Mouse (Mus musculus) kidney, postnatal 0 days (tissue): Measurements from ENCODE around the gene Hells. TPM values are rescaled to one million over a fixed set of nuclear protein-coding genes. Genes with fewer than 3 reads are reported as not detected.

Experiments
- ATAC-seq: fragments of 200-750 bp; cut with Nextera tagmentation; replicated peaks from 2 replicates; pipeline ENCODE4 v1.8.0; 2017; ENCODE audit warnings: low read depth, moderate number of reproducible peaks, moderate TSS enrichment, moderate library complexity; ENCODE audit not compliant: low FRiP score
- DNase-seq: peaks from one replicate; pipeline ENCODE4 v3.0.0-alpha.2; 2016; ENCODE audit warnings: low spot score
- H3K27ac ChIP-seq: fragments of 300-500 bp; sonication (generic); 2 replicates; pipeline ENCODE4 v1.5.1; 2014; ENCODE audit warnings: mild to moderate bottlenecking
- H3K27me3 ChIP-seq: fragments of 300-500 bp; sonication (generic); 2 replicates; pipeline ENCODE4 v1.6.1; 2014; ENCODE audit warnings: low read length, mixed read lengths; ENCODE audit not compliant: insufficient read depth
- H3K36me3 ChIP-seq: fragments of 300-500 bp; sonication (generic); 2 replicates; pipeline ENCODE4 v1.6.1; 2014; ENCODE audit warnings: low read length, mixed read lengths; ENCODE audit not compliant: insufficient read depth
- H3K4me1 ChIP-seq: fragments of 300-500 bp; sonication (generic); replicated peaks from 2 replicates; pipeline ENCODE4 v1.6.1; 2014; ENCODE audit warnings: antibody characterized with exemption, low read length, mixed read lengths; ENCODE audit not compliant: insufficient read depth
- H3K4me2 ChIP-seq: fragments of 300-500 bp; sonication (generic); 2 replicates; pipeline ENCODE4 v1.6.1; 2014; ENCODE audit warnings: mild to moderate bottlenecking, low read length, moderate library complexity, mixed read lengths
- H3K4me3 ChIP-seq: fragments of 300-500 bp; sonication (generic); replicated peaks from 2 replicates; pipeline ENCODE4 v1.5.1; 2014; ENCODE audit warnings: low read depth, low read length
- H3K9ac ChIP-seq: fragments of 300-500 bp; sonication (generic); 2 replicates; pipeline ENCODE4 v1.6.1; 2014; ENCODE audit warnings: low read depth, low read length
- H3K9me3 ChIP-seq: fragments of 300-500 bp; sonication (generic); replicated peaks from 2 replicates; pipeline ENCODE4 v1.6.1; 2016; ENCODE audit warnings: low read length, inconsistent platforms, mixed read lengths
- CTCF ChIP-seq: IDR thresholded peaks from 2 replicates; pipeline ENCODE4 v1.5.1; 2016; ENCODE audit warnings: antibody characterized with exemption, low read depth, mild to moderate bottlenecking, moderate library complexity
- WGBS: fragments of 180-500 bp; shearing (Covaris S2); extraction: QIAGEN DNeasy Blood & Tissue Kit; methylation state at CpG from one replicate; pipeline ENCODE4 v1.1.7; 2014; 5-methylcytosine and 5-hydroxymethylcytosine counted together
- polyA plus RNA-seq: library from polyadenylated mRNA; unstranded; fragments of >200 nt; fragmentation: Nextera tagmentation; extraction: Ambion mirVana; gene quantifications from 2 replicates; pipeline ENCODE4 v1.2.1, GENCODE M21; 2015

Gene Hells
- polyA plus RNA-seq, 1 experiment from 2014 or later = 30.8 TPM

DNA sequence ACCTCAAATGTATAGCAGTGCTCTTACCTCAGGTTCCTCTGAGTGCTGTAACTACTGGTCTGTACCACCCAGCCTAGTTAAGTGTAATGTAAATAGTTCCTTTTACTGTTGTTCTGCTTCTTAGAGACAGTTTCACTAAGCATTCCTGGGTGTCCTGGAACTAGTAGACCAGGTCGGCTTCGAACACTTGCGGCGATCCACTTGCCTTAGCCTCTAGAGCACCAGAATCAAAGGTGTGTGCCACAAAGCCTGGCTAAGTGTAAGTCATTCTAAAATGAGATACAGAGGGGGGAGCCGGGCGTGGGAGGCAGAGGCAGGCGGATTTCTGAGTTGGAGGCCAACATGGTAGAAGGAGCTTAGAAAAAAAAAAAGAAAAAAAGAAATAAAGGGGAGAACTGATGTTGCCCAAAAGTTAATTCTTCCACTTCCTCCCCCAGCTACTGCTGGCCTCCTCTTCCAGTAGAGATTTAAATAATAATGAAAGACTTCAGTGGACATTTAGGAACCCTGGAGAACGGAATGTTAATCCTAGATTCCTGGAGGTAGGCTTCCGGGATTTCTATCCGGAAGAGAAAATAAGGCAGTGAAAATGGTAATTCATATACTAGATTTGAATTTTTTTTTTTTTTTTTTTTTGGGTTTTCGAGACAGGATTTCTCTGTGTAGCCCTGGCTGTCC, 2.1 kb upstream of the Hells start:
- 94% methylated on average over 10 of the region's 11 CpGs for WGBS
- TF ChIP-seq CTCF = no peak
- H3K27ac ChIP-seq = no peak overlapping the region
- no peak for ATAC-seq
- no peaks in the 10 kb centered on the region for H3K9me3 ChIP-seq
- no peaks in the 10 kb centered on the region for H3K36me3 ChIP-seq
- DNase-seq = no peak
- no peak overlapping the region for H3K4me3 ChIP-seq
- no peak overlapping the region for H3K4me2 ChIP-seq
- H3K27me3 ChIP-seq = no peaks in the 10 kb centered on the region
- H3K9ac ChIP-seq = no peak overlapping the region
- no peaks in the 10 kb centered on the region for H3K4me1 ChIP-seq

DNA sequence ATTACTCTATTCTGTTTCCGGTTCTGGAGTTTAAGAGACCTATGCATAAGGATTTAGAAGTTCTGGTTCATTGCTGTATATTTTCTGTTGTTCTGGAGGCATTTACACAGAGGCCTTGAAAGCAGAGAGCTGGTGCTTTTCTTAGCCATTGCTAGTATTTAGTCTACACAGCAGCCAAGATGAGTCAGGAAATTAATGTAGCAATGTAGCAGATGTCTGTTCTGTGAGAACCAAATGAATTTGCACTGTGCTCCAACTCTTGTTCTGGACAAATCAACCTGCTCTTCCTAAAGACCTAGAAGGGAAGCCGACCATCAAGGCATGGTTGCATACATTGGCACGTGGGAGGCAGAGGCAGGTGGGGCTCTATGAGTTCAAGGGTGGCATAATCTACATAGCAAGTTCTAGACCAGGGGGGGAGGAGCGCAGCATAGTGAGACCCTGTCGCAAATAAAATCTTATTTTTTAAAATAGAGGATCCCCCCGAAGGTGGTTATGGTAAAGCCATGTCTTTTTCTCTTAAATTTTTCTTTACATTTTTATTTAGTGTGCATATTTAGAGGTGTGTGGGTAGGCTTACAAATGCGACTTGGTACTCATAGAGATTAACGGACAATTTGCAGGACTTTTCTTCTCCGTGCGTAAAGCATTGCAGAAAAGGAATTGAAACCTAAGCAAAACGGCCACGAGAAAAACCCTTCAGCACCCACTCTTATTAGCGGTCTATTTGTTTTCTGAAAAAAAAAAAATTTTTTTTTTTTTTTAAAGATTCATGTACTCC, 1.1 kb upstream of the Hells start:
- no peaks in the 10 kb centered on the region for H3K27me3 ChIP-seq
- 64% methylated on average over 13 of the region's 13 CpGs for WGBS
- no peak for TF ChIP-seq CTCF
- no peaks in the 10 kb centered on the region for H3K4me1 ChIP-seq
- H3K27ac ChIP-seq = no peak overlapping the region
- ATAC-seq (no peak), DNase-seq (no peak)
- no peaks in the 10 kb centered on the region for H3K36me3 ChIP-seq
- peak overlapping the region; percentile 78 for H3K9ac ChIP-seq
- no peaks in the 10 kb centered on the region for H3K9me3 ChIP-seq
- peak overlapping the region; percentile 98 for H3K4me2 ChIP-seq
- peak overlapping the region; percentile 76 for H3K4me3 ChIP-seq

DNA sequence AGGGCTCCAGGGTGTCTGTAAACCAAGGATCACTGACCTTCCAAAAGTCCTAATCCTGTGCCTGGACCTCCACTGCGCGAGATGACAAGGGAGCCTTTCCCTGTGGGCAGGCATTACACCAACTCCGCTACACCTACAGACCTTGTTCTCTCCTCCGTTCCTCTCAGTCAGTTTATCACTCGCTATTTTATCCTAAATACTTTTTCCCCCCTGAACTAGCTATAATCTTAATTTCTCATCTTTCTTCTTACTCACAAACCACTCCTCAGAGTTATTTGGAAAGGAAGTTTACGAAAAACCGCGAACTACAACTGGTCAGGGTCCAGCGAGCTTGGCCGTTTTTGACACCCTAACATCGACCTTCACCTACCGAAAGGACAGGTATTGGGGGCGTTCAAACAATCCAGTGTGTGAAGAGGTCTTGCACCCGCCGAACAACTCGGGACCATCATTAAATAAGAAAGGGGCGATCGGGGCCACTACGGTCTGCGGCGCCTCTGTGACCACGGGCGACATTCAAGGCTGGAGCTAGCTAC, 395 bp upstream of the Hells start:
- Histone ChIP-seq H3K9ac (peak overlapping the region; percentile 78), H3K27me3 (no peaks in the 10 kb centered on the region), H3K4me1 (no peaks in the 10 kb centered on the region), H3K4me3 (peak overlapping the region; percentile 76), H3K4me2 (peak overlapping the region; percentile 98), H3K27ac (peak overlapping the region; percentile 69; the same call in 1 of the 2 replicates), H3K9me3 (no peaks in the 10 kb centered on the region), H3K36me3 (no peaks in the 10 kb centered on the region)
- ATAC-seq (0 out of 2 replicates have a peak, but pooled peaks have one; percentile 22), DNase-seq (no peak)
- no peak for TF ChIP-seq CTCF
- WGBS = under 1% methylated on average over 23 of the region's 23 CpGs

DNA sequence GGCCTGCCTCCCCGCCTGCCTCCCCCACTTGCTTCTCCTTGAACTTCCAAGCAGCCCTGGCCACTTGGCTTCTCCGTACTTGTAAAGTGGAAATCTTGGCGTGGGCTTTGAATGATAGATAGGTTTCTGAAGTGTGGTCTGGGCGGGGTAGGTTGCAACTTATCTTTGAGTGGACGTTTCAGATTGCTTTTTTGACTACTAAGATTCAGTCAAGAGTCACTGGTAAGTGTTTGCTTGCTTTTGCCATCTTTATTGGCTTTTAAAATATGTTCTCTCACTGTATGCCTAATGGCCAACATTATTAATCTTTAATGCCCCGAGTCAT, 813 bp downstream of the Hells start:
- H3K36me3 ChIP-seq = 0 out of 2 replicates have a peak, but pooled peaks cover 4% of the 10 kb centered on the region
- H3K27me3 ChIP-seq = no peaks in the 10 kb centered on the region
- no peaks in the 10 kb centered on the region for H3K4me1 ChIP-seq
- peak; percentile 46 for DNase-seq
- peak overlapping the region; percentile 76 for H3K4me3 ChIP-seq
- no peak overlapping the region for H3K27ac ChIP-seq
- H3K4me2 ChIP-seq = peak overlapping the region; percentile 98
- ATAC-seq = no peak
- H3K9me3 ChIP-seq = no peaks in the 10 kb centered on the region
- peak overlapping the region; percentile 78 for H3K9ac ChIP-seq
- TF ChIP-seq CTCF = no peak
- under 1% methylated on average over 6 of the region's 6 CpGs for WGBS

DNA sequence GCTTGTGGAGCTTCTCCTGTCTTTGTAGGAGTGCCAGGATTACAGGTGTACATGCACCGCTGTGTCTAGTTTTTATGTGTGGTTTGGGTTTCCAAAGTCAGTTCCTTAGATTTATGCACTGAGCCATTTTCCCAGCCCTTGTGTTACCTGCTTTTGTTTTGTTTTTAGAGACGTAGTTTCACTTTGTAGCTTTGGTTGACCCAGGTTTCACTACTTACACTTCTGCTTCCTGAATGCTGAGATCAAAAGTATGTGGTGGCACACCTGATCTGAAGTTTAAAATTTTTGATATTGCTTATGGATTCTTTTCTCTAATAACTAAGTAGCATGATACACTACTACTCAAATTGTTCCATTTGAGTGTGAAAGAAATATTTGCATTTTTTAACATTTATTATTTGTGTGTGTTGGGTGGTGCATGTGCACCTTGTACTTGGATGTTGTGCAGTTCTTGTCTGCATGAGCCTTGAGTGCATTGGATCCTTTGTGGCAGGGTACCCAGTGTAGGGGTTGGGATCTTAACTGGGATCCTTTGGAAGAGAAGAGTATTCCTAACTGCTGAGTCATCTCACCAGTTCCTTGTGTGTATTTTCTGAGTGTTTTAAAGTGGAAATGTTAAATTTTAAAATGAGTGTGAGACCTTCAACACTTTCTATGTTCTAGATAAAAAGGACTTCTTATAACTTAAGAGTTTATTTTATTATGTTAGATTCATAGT, 14.0 kb downstream of the Hells start:
- Histone ChIP-seq H3K4me2 (no peak overlapping the region), H3K27ac (no peak overlapping the region), H3K36me3 (peaks cover 9% of the 10 kb centered on the region; the same call in 1 of the 2 replicates), H3K4me1 (no peaks in the 10 kb centered on the region), H3K4me3 (no peak overlapping the region), H3K27me3 (no peaks in the 10 kb centered on the region), H3K9me3 (no peaks in the 10 kb centered on the region), H3K9ac (no peak overlapping the region)
- no peak for ATAC-seq
- no peak for DNase-seq
- TF ChIP-seq CTCF = no peak
- 69% methylated on average over 2 of the region's 2 CpGs for WGBS

DNA sequence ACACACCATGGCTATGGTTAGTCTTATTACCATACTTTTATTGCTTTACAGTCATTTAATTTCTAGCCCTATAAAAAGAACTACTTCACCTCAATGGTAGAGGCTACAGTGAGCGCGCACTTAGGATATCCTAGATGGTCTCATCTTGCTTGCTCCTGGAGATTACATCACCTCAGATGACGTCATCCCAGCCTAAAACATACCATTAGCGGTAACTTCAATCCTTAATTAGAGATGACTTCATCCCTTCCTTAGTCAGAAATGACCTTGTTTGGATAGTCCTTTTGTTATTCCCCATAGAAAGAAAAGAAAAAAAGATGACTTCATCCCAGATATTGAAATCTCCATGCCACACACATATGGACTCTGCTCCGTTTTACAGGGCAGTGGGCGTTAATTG, 40.0 kb downstream of the Hells start:
- H3K9ac ChIP-seq = no peak overlapping the region
- H3K4me3 ChIP-seq = no peak overlapping the region
- H3K9me3 ChIP-seq = no peaks in the 10 kb centered on the region
- H3K36me3 ChIP-seq = no peaks in the 10 kb centered on the region
- WGBS = 89% methylated on average over 6 of the region's 6 CpGs
- TF ChIP-seq CTCF = no peak
- H3K27ac ChIP-seq = no peak overlapping the region
- ATAC-seq = no peak
- no peak overlapping the region for H3K4me2 ChIP-seq
- H3K4me1 ChIP-seq = no peaks in the 10 kb centered on the region
- DNase-seq = no peak
- H3K27me3 ChIP-seq = no peaks in the 10 kb centered on the region
